Mouse (Mus musculus): ENCODE data around the gene Cers1. TPM values are rescaled to one million over a fixed set of nuclear protein-coding genes. Genes with fewer than 3 reads are reported as not detected.

Cers1 gene
- polyA plus RNA-seq, 1 experiment, result 4.4 TPM

DNA sequence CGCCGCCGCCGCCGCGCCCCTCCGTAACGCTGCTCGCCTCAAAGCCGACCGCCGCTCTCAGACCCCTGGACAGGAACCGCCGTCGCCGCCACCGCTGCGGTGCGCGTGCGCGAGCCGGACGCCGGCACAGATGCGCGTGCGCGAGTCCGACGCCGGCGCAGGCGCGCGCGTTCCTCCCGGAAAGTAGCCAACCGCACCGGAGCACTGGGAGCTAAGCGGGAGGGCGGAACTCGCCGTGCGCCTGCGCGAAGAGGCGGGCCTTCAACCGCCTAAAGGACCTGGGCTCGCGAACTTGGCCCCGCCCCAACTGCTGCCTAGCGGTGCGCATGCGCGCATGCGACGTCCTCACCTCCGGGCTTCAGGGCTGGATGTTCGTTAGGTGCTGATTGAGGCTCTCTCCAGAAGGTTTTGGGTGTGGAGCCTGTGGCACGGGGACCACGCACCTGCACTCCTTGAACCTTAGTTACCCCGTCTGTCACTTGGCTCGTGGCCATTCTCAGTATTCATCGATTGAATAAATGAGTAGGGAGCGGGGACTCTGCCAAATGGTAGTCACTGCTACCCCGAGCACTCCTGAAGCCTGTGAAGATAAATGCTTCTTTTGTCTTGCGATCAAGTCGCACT lies 37.7 kb downstream of the Cers1 start, which contains the start of gene Upf1:
TSS of gene Upf1 (minus strand) at position 85 of the 624 bp plus-strand sequence.
- TF ChIP-seq MYOD1 (IDR thresholded peaks at IDR 0.05; ENCODE audit: control insufficient read depth in 1 of 3, insufficient read length in 2 of 3, low read depth in 2 of 3), result peak in 2 of 3 experiments; percentile 32 to 68
- TF ChIP-seq POLR2A (IDR thresholded peaks at IDR 0.05; ENCODE audit: insufficient read length, low read depth), result peak; percentile 96
- TF ChIP-seq MYOG (IDR thresholded peaks at IDR 0.05; ENCODE audit: control insufficient read depth in 1 of 3, insufficient read depth in 1 of 3, insufficient read length in 2 of 3, low read depth in 2 of 3), result peak in 2 of 3 experiments; percentile 11 to 39
- no peak for TF ChIP-seq E2F4 (IDR thresholded peaks at IDR 0.05; ENCODE audit: insufficient read depth)
- TF ChIP-seq POLR2AphosphoS2 (IDR thresholded peaks at IDR 0.05; ENCODE audit: insufficient read length, low read depth), result peak; percentile 97
- peak; percentile 65 for TF ChIP-seq SRF (IDR thresholded peaks at IDR 0.05; ENCODE audit: control insufficient read depth, insufficient read length, low read depth)
- TF ChIP-seq CEBPB (IDR thresholded peaks at IDR 0.05; ENCODE audit: insufficient read depth, poor library complexity, severe bottlenecking), result no peak
- TF ChIP-seq USF1 (IDR thresholded peaks at IDR 0.05; ENCODE audit: low read depth), result no peak
- no peaks in the 10 kb centered on the region for H3K27me3 ChIP-seq (ENCODE audit: control insufficient read depth, insufficient read depth, insufficient read length)

DNA sequence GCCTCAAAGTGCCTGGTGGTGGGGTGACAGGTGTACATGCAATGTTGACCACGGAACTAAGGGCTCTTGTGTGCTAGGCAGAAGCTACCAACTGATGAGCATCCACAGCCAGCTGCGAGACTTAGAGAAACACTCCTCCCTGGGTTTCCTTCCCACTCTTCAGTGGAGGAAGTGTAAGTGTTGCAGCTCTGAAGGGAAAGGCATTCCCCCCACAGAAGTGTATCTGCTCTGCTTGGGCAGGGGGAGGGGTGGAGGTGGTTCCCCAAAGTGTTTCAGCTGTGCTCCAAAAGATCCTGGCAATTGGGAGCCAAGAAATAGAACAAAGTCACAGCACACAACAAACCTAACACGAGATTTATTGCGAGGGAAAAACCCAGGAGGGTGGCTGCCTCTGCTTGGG lies 38.4 kb downstream of the Cers1 start:
- TF ChIP-seq MYOD1 (IDR thresholded peaks at IDR 0.05; ENCODE audit: control insufficient read depth in 1 of 3, insufficient read length in 2 of 3, low read depth in 2 of 3) (peak in 2 of 3 experiments; percentile 11 to 20), SRF (IDR thresholded peaks at IDR 0.05; ENCODE audit: control insufficient read depth, insufficient read length, low read depth) (no peak)
- H3K36me3 ChIP-seq (ENCODE audit: control insufficient read depth, insufficient read depth), result no peaks in the 10 kb centered on the region
- H3K4me2 ChIP-seq (ENCODE audit: low read depth), result peak overlapping the region; percentile 94
- H3K4me3 ChIP-seq, result peak overlapping the region; percentile 59
- H3K27me3 ChIP-seq (ENCODE audit: control insufficient read depth, insufficient read depth, insufficient read length), result no peaks in the 10 kb centered on the region
- H3K79me2 ChIP-seq (ENCODE audit: control insufficient read depth, insufficient read depth), result peaks cover 39% of the 10 kb centered on the region
- H3ac ChIP-seq (ENCODE audit: control insufficient read depth, insufficient read length), result no peak overlapping the region

More for the DNA sequence above, 37.7 kb downstream of the Cers1 start, which contains the start of gene Upf1:
- H3K4me3 ChIP-seq, result peak within 1 kb of the TSS; percentile 59
- peaks cover 46% of the 10 kb centered on the region for H3K79me2 ChIP-seq (ENCODE audit: control insufficient read depth, insufficient read depth)
- H3ac ChIP-seq (ENCODE audit: control insufficient read depth, insufficient read length), result peak within 1 kb of the TSS; percentile 70
- H3K36me3 ChIP-seq (ENCODE audit: control insufficient read depth, insufficient read depth), result no peaks in the 10 kb centered on the region
- H3K4me2 ChIP-seq (ENCODE audit: low read depth), result peak within 1 kb of the TSS; percentile 99

DNA sequence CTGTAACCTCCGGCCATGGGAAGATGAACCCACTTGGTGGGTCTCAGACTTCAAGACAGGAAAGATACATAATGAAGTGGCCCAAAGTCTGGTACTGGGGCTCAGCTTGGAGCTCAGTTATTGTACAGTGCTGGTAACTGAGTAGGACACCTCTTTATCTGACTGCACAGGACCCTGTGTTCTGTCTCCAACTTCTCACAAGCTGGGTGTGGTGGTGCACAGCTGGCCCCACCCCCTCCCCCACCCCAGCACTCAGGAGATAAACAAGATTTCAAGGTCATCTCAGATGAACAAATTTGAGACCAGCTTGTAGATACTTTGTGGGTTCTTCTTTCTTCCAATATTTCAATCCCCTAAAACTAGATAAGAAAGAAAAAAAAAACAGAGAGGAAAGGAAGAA lies 40.5 kb downstream of the Cers1 start:
- Histone ChIP-seq H3K4me3 (no peak overlapping the region), H3ac (ENCODE audit: control insufficient read depth, insufficient read length) (no peak overlapping the region), H3K4me2 (ENCODE audit: low read depth) (no peak overlapping the region), H3K27me3 (ENCODE audit: control insufficient read depth, insufficient read depth, insufficient read length) (no peaks in the 10 kb centered on the region), H3K36me3 (ENCODE audit: control insufficient read depth, insufficient read depth) (no peaks in the 10 kb centered on the region), H3K79me2 (ENCODE audit: control insufficient read depth, insufficient read depth) (peaks cover 18% of the 10 kb centered on the region)
- no peak for TF ChIP-seq POLR2A (IDR thresholded peaks at IDR 0.05; ENCODE audit: insufficient read length, low read depth)
- TF ChIP-seq MYOD1 (IDR thresholded peaks at IDR 0.05; ENCODE audit: control insufficient read depth in 1 of 3, insufficient read length in 2 of 3, low read depth in 2 of 3), result no peak
- no peak for TF ChIP-seq SRF (IDR thresholded peaks at IDR 0.05; ENCODE audit: control insufficient read depth, insufficient read length, low read depth)
- TF ChIP-seq REST (IDR thresholded peaks at IDR 0.05; ENCODE audit: insufficient read depth, insufficient read length), result no peak
- no peak for TF ChIP-seq USF1 (IDR thresholded peaks at IDR 0.05; ENCODE audit: low read depth)
- no peak for TF ChIP-seq TCF3 (IDR thresholded peaks at IDR 0.05; ENCODE audit: insufficient read length, low read depth)

DNA sequence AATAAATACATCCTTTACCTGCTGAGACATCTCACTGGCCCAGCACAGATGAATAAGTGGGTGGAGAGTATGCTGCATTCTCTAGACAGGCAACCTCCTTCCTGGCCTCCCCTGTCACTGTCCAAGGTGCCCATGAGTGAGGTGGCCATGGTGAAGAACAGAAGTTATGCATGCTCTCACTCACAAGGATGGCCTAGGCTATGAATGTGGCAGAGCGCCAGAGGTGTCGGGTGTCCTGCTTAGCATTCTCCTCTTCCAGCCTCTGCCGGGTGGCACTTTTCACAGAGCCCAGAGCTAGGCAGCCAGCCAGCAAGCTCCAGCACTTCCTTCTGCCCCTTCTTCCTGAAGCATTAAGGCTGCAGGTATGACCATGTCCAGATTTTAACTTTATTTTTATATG lies 43.8 kb downstream of the Cers1 start:
- Histone ChIP-seq H3K27me3 (ENCODE audit: control insufficient read depth, insufficient read depth, insufficient read length) (peaks cover 5% of the 10 kb centered on the region), H3ac (ENCODE audit: control insufficient read depth, insufficient read length) (no peak overlapping the region), H3K36me3 (ENCODE audit: control insufficient read depth, insufficient read depth) (no peaks in the 10 kb centered on the region), H3K4me3 (no peak overlapping the region), H3K4me2 (ENCODE audit: low read depth) (no peak overlapping the region), H3K79me2 (ENCODE audit: control insufficient read depth, insufficient read depth) (no peaks in the 10 kb centered on the region)
- TF ChIP-seq TCF3 (IDR thresholded peaks at IDR 0.05; ENCODE audit: insufficient read length, low read depth) (no peak), TCF12 (IDR thresholded peaks at IDR 0.05; ENCODE audit: insufficient read depth, poor library complexity, severe bottlenecking) (no peak), MYOG (IDR thresholded peaks at IDR 0.05; ENCODE audit: control insufficient read depth in 1 of 3, insufficient read depth in 1 of 3, insufficient read length in 2 of 3, low read depth in 2 of 3) (no peak), REST (IDR thresholded peaks at IDR 0.05; ENCODE audit: insufficient read depth, insufficient read length) (peak; percentile 69)

GRCm38 (mm10) chr8:70360769-70361168 lies 45.2 kb downstream of the Cers1 start:
- TF ChIP-seq POLR2AphosphoS2 (IDR thresholded peaks at IDR 0.05; ENCODE audit: insufficient read length, low read depth), result no peak
- no peak for TF ChIP-seq CEBPB (IDR thresholded peaks at IDR 0.05; ENCODE audit: insufficient read depth, poor library complexity, severe bottlenecking)
- TF ChIP-seq TCF3 (IDR thresholded peaks at IDR 0.05; ENCODE audit: insufficient read length, low read depth), result no peak
- no peak for TF ChIP-seq MAX (IDR thresholded peaks at IDR 0.05; ENCODE audit: low read depth)
- no peak for TF ChIP-seq E2F4 (IDR thresholded peaks at IDR 0.05; ENCODE audit: insufficient read depth)
- TF ChIP-seq POLR2A (IDR thresholded peaks at IDR 0.05; ENCODE audit: insufficient read length, low read depth), result no peak
- no peak for TF ChIP-seq REST (IDR thresholded peaks at IDR 0.05; ENCODE audit: insufficient read depth, insufficient read length)
- TF ChIP-seq SRF (IDR thresholded peaks at IDR 0.05; ENCODE audit: control insufficient read depth, insufficient read length, low read depth), result no peak
- TF ChIP-seq MYOG (IDR thresholded peaks at IDR 0.05; ENCODE audit: control insufficient read depth in 1 of 3, insufficient read depth in 1 of 3, insufficient read length in 2 of 3, low read depth in 2 of 3), result no peak
- no peak for TF ChIP-seq USF1 (IDR thresholded peaks at IDR 0.05; ENCODE audit: low read depth)
- TF ChIP-seq MYOD1 (IDR thresholded peaks at IDR 0.05; ENCODE audit: control insufficient read depth in 1 of 3, insufficient read length in 2 of 3, low read depth in 2 of 3), result no peak
- no peak for TF ChIP-seq TCF12 (IDR thresholded peaks at IDR 0.05; ENCODE audit: insufficient read depth, poor library complexity, severe bottlenecking)
- no peak overlapping the region for H3ac ChIP-seq (ENCODE audit: control insufficient read depth, insufficient read length)
- H3K79me2 ChIP-seq (ENCODE audit: control insufficient read depth, insufficient read depth), result no peaks in the 10 kb centered on the region
- H3K27me3 ChIP-seq (ENCODE audit: control insufficient read depth, insufficient read depth, insufficient read length), result peaks cover 5% of the 10 kb centered on the region
- H3K4me2 ChIP-seq (ENCODE audit: low read depth), result no peak overlapping the region
- H3K4me3 ChIP-seq, result no peak overlapping the region
- no peaks in the 10 kb centered on the region for H3K36me3 ChIP-seq (ENCODE audit: control insufficient read depth, insufficient read depth)
